16 mouse cellular contexts compared by ENCODE assay signal in genomic region chr13:54603501-54603900, GRCm38 (mm10). TPM values are rescaled to one million over a fixed set of nuclear protein-coding genes. Genes with fewer than 3 reads are reported as not detected.
A peak's percentile ranks its signal among the peaks of the same experiment; 100 is the strongest.
DNase-seq lines count a peak whose midpoint lies in the region; ATAC-seq and TF ChIP-seq lines count a peak whose summit lies in the region.
"Had no signal": no experiment of that assay in that cellular context is flagged by ENCODE, and none has a peak within 500 bp of the region (broad histone marks: within the 10 kb centered on the region; RNA-seq: fewer than 3 reads in every experiment).

No protein-coding gene starts in this region.

- no peak overlapping the region for H3K4me2 ChIP-seq in stomach, postnatal 0 days (replicated peaks; ENCODE audit: low read depth)

- no peaks in the 10 kb centered on the region for H3K27me3 ChIP-seq in cerebellum, adult 2 months (ENCODE audit: control insufficient read depth, insufficient read depth, low read length)
- H3K27me3 ChIP-seq in limb, embryonic 10.5 days (ENCODE audit: low read depth, poor library complexity, severe bottlenecking), result peaks cover 5% of the 10 kb centered on the region
- H3K27me3 ChIP-seq in stomach, postnatal 0 days (ENCODE audit: control insufficient read depth, insufficient read depth, low read length), result no peaks in the 10 kb centered on the region

- intact Hi-C loops in heart, postnatal 14 days (cut with DNase I), result no loop called here

- H3K9me3 ChIP-seq in limb, embryonic 10.5 days (replicated peaks), result no peaks in the 10 kb centered on the region
- no peaks in the 10 kb centered on the region for H3K9me3 ChIP-seq in stomach, postnatal 0 days (ENCODE audit: control insufficient read depth, low read length)
- H3K9me3 ChIP-seq: embryonic facial prominence, embryonic 10.5 days; heart, embryonic 10.5 days had no signal

- no peak overlapping the region for H3K9ac ChIP-seq in stomach, postnatal 0 days (ENCODE audit: low read length)
- H3K9ac ChIP-seq: liver, embryonic 14.5 days had no signal

- H3K27ac ChIP-seq in cerebellum, adult 2 months (ENCODE audit: insufficient read depth, low read length), result peak overlapping the region; percentile 23; the same call in 1 of the 2 replicates
- peak overlapping the region; percentile 64; the same call in 1 of the 2 replicates for H3K27ac ChIP-seq in limb, embryonic 10.5 days
- H3K27ac ChIP-seq in stomach, postnatal 0 days (replicated peaks), result no peak overlapping the region
- H3K27ac ChIP-seq: embryonic facial prominence, embryonic 10.5 days; liver, embryonic 14.5 days had no signal

- no peak for DNase-seq in cerebellum, adult 2 months
- DNase-seq in cerebellum, postnatal 4 days (ENCODE audit: low spot score in 2 of 2), result no peak
- DNase-seq in thymus, postnatal 0 days (ENCODE audit: low spot score), result peak; percentile 26
- DNase-seq in thymus, postnatal 36 days, result no peak
- DNase-seq in limb, embryonic 10.5 days (ENCODE audit: low spot score), result no peak
- DNase-seq in stomach, postnatal 0 days (ENCODE audit: low spot score), result no peak
- no peak for DNase-seq in heart, postnatal 14 days
- DNase-seq in neural tube, embryonic 10.5 days (ENCODE audit: extremely low spot score, low spot score), result no peak
- DNase-seq: adrenal gland, adult 8-10 months; gastrocnemius, postnatal 25 days; heart, postnatal 36 days; layer of hippocampus, adult 9-11 months; lung, postnatal 10 days had no signal

- no peak for TF ChIP-seq CTCF in cerebellum, adult 2 months (IDR thresholded peaks at IDR 0.05; ENCODE audit: borderline replicate concordance, insufficient read depth, low read depth, low read length)
- 0 out of 2 replicates have a peak, but pooled peaks have one; percentile 18 for TF ChIP-seq CTCF in stomach, postnatal 0 days (IDR thresholded peaks at IDR 0.05; ENCODE audit: low read depth)

- peaks cover 11% of the 10 kb centered on the region for H3K36me3 ChIP-seq in limb, embryonic 10.5 days
- peaks cover 6% of the 10 kb centered on the region for H3K36me3 ChIP-seq in stomach, postnatal 0 days (ENCODE audit: control insufficient read depth, insufficient read depth, low read length)

- TF ChIP-seq EP300 in stomach, postnatal 0 days (optimal IDR thresholded peaks at IDR 0.05), result no peak

- H3K4me3 ChIP-seq in cerebellum, adult 2 months (replicated peaks; ENCODE audit: insufficient read depth, low read depth, low read length), result no peak overlapping the region
- no peak overlapping the region for H3K4me3 ChIP-seq in limb, embryonic 10.5 days
- H3K4me3 ChIP-seq in stomach, postnatal 0 days (ENCODE audit: low read depth, low read length), result no peak overlapping the region
- H3K4me3 ChIP-seq: embryonic facial prominence, embryonic 10.5 days; heart, embryonic 10.5 days had no signal

- no peak for ATAC-seq in stomach, postnatal 0 days (ENCODE audit: low FRiP score, low TSS enrichment)

- H3K4me1 ChIP-seq in cerebellum, adult 2 months (ENCODE audit: control insufficient read depth, insufficient read depth, low read length), result peaks cover 35% of the 10 kb centered on the region
- H3K4me1 ChIP-seq in limb, embryonic 10.5 days, result peaks cover 28% of the 10 kb centered on the region
- H3K4me1 ChIP-seq in stomach, postnatal 0 days (replicated peaks; ENCODE audit: control insufficient read depth, insufficient read depth), result no peaks in the 10 kb centered on the region

- TF ChIP-seq POLR2A in cerebellum, adult 2 months (IDR thresholded peaks at IDR 0.05; ENCODE audit: borderline replicate concordance, insufficient read depth, low read length), result no peak

RNA-seq across cellular contexts. Expression of gene Cltb, which starts 7.6 kb away (rescaled TPM):
- polyA plus RNA-seq in cerebellum, adult 2 months (2012; rRNA removed), result 391 and 435 TPM in 2 replicates
- polyA plus RNA-seq in thymus, postnatal 0 days (2015; fragmentation: Nextera tagmentation; extraction: Ambion mirVana), result 56.5 and 57.0 TPM in 2 replicates
- polyA plus RNA-seq in limb, embryonic 10.5 days (2016; fragmentation: Nextera tagmentation; extraction: Ambion mirVana), result 8.5 and 12.3 TPM in 2 replicates
- polyA plus RNA-seq in stomach, postnatal 0 days (2015; fragmentation: Nextera tagmentation; extraction: Ambion mirVana), result 156 and 160 TPM in 2 replicates
- total RNA-seq in heart, postnatal 14 days (2021), result 10 to 100 TPM; 91.8 to 93.1 TPM

RNA-seq across cellular contexts. Expression of gene Higd2a, which starts 13.5 kb away (rescaled TPM):
- 290 and 306 TPM in 2 replicates for polyA plus RNA-seq in cerebellum, adult 2 months (2012; rRNA removed)
- 250 and 258 TPM in 2 replicates for polyA plus RNA-seq in thymus, postnatal 0 days (2015; fragmentation: Nextera tagmentation; extraction: Ambion mirVana)
- 143 and 148 TPM in 2 replicates for polyA plus RNA-seq in limb, embryonic 10.5 days (2016; fragmentation: Nextera tagmentation; extraction: Ambion mirVana)
- 282 and 289 TPM in 2 replicates for polyA plus RNA-seq in stomach, postnatal 0 days (2015; fragmentation: Nextera tagmentation; extraction: Ambion mirVana)
- total RNA-seq in heart, postnatal 14 days (2021), result 100 to 1,000 TPM; 216 to 231 TPM

RNA-seq across cellular contexts. Expression of gene Nop16, which starts 13.6 kb away (rescaled TPM):
- polyA plus RNA-seq in cerebellum, adult 2 months (2012; rRNA removed), result 24.4 and 26.4 TPM in 2 replicates
- 64.8 and 72.4 TPM in 2 replicates for polyA plus RNA-seq in thymus, postnatal 0 days (2015; fragmentation: Nextera tagmentation; extraction: Ambion mirVana)
- polyA plus RNA-seq in limb, embryonic 10.5 days (2016; fragmentation: Nextera tagmentation; extraction: Ambion mirVana), result 112 and 143 TPM in 2 replicates
- 51.2 and 53.5 TPM in 2 replicates for polyA plus RNA-seq in stomach, postnatal 0 days (2015; fragmentation: Nextera tagmentation; extraction: Ambion mirVana)
- total RNA-seq in heart, postnatal 14 days (2021), result 10 to 100 TPM; 14.7 to 15.1 TPM

RNA-seq across cellular contexts. Expression of gene Faf2, which starts 18.1 kb away (rescaled TPM):
- polyA plus RNA-seq in cerebellum, adult 2 months (2012; rRNA removed), result 38.3 and 39.2 TPM in 2 replicates
- 52.6 and 52.8 TPM in 2 replicates for polyA plus RNA-seq in thymus, postnatal 0 days (2015; fragmentation: Nextera tagmentation; extraction: Ambion mirVana)
- polyA plus RNA-seq in limb, embryonic 10.5 days (2016; fragmentation: Nextera tagmentation; extraction: Ambion mirVana), result 75.7 and 87.7 TPM in 2 replicates
- polyA plus RNA-seq in stomach, postnatal 0 days (2015; fragmentation: Nextera tagmentation; extraction: Ambion mirVana), result 46.4 and 50.6 TPM in 2 replicates
- total RNA-seq in heart, postnatal 14 days (2021), result 10 to 100 TPM; 29.7 to 31.4 TPM

RNA-seq across cellular contexts. Expression of gene Arl10, which starts 28.7 kb away (rescaled TPM):
- 29.4 and 32.0 TPM in 2 replicates for polyA plus RNA-seq in cerebellum, adult 2 months (2012; rRNA removed)
- 7.0 and 8.3 TPM in 2 replicates for polyA plus RNA-seq in thymus, postnatal 0 days (2015; fragmentation: Nextera tagmentation; extraction: Ambion mirVana)
- 28.8 and 31.5 TPM in 2 replicates for polyA plus RNA-seq in limb, embryonic 10.5 days (2016; fragmentation: Nextera tagmentation; extraction: Ambion mirVana)
- 13.3 and 14.4 TPM in 2 replicates for polyA plus RNA-seq in stomach, postnatal 0 days (2015; fragmentation: Nextera tagmentation; extraction: Ambion mirVana)
- 1 to 10 TPM; 8.1 to 8.4 TPM for total RNA-seq in heart, postnatal 14 days (2021)
